Mouse (Mus musculus) midbrain, embryonic 16.5 days (tissue): ENCODE measurements around the gene Reep3. TPM values are rescaled to one million over a fixed set of nuclear protein-coding genes. Genes with fewer than 3 reads are reported as not detected.
A peak's percentile ranks its signal among the peaks of the same experiment; 100 is the strongest.

Source experiments
- ATAC-seq: fragments of 200-750 bp; cut with Nextera tagmentation; 2 replicates; pipeline ENCODE4 v1.8.0; 2017; ENCODE audit warnings: moderate TSS enrichment
- H3K27ac ChIP-seq: fragments of 300-500 bp; sonication (generic); 2 replicates; pipeline ENCODE4 v1.5.1; 2014; ENCODE audit warnings: mild to moderate bottlenecking, low read length, mixed read lengths
- H3K27me3 ChIP-seq: fragments of 300-500 bp; sonication (generic); 2 replicates; pipeline ENCODE4 v1.6.1; 2014; ENCODE audit warnings: low read depth, low read length, mixed read lengths; ENCODE audit not compliant: control insufficient read depth, insufficient read depth
- H3K36me3 ChIP-seq: fragments of 300-500 bp; sonication (generic); 2 replicates; pipeline ENCODE4 v1.6.1; 2014; ENCODE audit warnings: mild to moderate bottlenecking, low read length, moderate library complexity, mixed read lengths; ENCODE audit not compliant: control insufficient read depth, insufficient read depth
- H3K4me1 ChIP-seq: fragments of 300-500 bp; sonication (generic); 2 replicates; pipeline ENCODE4 v1.6.1; 2014; ENCODE audit warnings: mild to moderate bottlenecking, low read length, mixed read lengths; ENCODE audit not compliant: control insufficient read depth, insufficient read depth
- H3K4me2 ChIP-seq: fragments of 300-500 bp; sonication (generic); 2 replicates; pipeline ENCODE4 v1.6.1; 2014; ENCODE audit warnings: mild to moderate bottlenecking, low read length, mixed read lengths
- H3K4me3 ChIP-seq: fragments of 300-500 bp; sonication (generic); 2 replicates; pipeline ENCODE4 v1.5.1; 2014; ENCODE audit warnings: low read depth, mild to moderate bottlenecking, low read length, moderate library complexity, mixed read lengths
- H3K9ac ChIP-seq: fragments of 300-500 bp; sonication (generic); 2 replicates; pipeline ENCODE4 v1.6.1; 2014; ENCODE audit warnings: low read depth, low read length, mixed read lengths
- H3K9me3 ChIP-seq: fragments of 300-500 bp; sonication (generic); replicated peaks from 2 replicates; pipeline ENCODE4 v1.6.1; 2014; ENCODE audit warnings: mild to moderate bottlenecking, low read length, mixed read lengths; ENCODE audit not compliant: control insufficient read depth, poor library complexity, severe bottlenecking
- WGBS: fragments of 180-500 bp; shearing (Covaris S2); extraction: QIAGEN DNeasy Blood & Tissue Kit; methylation state at CpG from one replicate; pipeline ENCODE4 v1.1.7; 2014; 5-methylcytosine and 5-hydroxymethylcytosine counted together
- polyA plus RNA-seq: library from polyadenylated mRNA; unstranded; fragments of >200 nt; fragmentation: Nextera tagmentation; extraction: Ambion mirVana; gene quantifications from 2 replicates; pipeline ENCODE4 v1.2.1, GENCODE M21; 2015

Gene Reep3
- polyA plus RNA-seq, 1 experiment from 2014 or later: 28.2 TPM

- no peaks in the 10 kb centered on the region for H3K9me3 ChIP-seq
- WGBS: under 1% methylated on average over 70 of the region's 73 CpGs
- no peaks in the 10 kb centered on the region for H3K27me3 ChIP-seq
- peaks cover 36% of the 10 kb centered on the region for H3K4me1 ChIP-seq
- peak within 1 kb of the TSS; percentile 96 for H3K4me2 ChIP-seq
- H3K27ac ChIP-seq: peak within 1 kb of the TSS; percentile 99
- H3K36me3 ChIP-seq: no peaks in the 10 kb centered on the region
- peak within 1 kb of the TSS; percentile 92 for H3K4me3 ChIP-seq
- ATAC-seq: peak; percentile 92
- H3K9ac ChIP-seq: peak within 1 kb of the TSS; percentile 98
Observed at GRCm38 (mm10) chr10:67095798-67096620, 736 bp downstream of the Reep3 start, which contains the start of gene Jmjd1c. Jmjd1c (plus strand) TSS chr10:67096125.

GRCm38 (mm10) chr10:67094922-67095321 is 1.8 kb downstream of the Reep3 start:
- H3K9ac ChIP-seq: no peak overlapping the region
- ATAC-seq: no peak
- no peak overlapping the region for H3K4me3 ChIP-seq
- peaks cover 26% of the 10 kb centered on the region for H3K4me1 ChIP-seq
- H3K27me3 ChIP-seq: no peaks in the 10 kb centered on the region
- H3K4me2 ChIP-seq: no peak overlapping the region
- WGBS: 90% methylated on average over 7 of the region's 7 CpGs
- H3K27ac ChIP-seq: no peak overlapping the region
- H3K9me3 ChIP-seq: no peaks in the 10 kb centered on the region
- H3K36me3 ChIP-seq: no peaks in the 10 kb centered on the region

GRCm38 (mm10) chr10:67090611-67091010 is 6.1 kb downstream of the Reep3 start:
- no peak for ATAC-seq
- Histone ChIP-seq H3K4me1 (peaks cover 5% of the 10 kb centered on the region), H3K9me3 (no peaks in the 10 kb centered on the region), H3K27me3 (no peaks in the 10 kb centered on the region), H3K27ac (no peak overlapping the region), H3K4me3 (no peak overlapping the region), H3K36me3 (no peaks in the 10 kb centered on the region), H3K9ac (no peak overlapping the region), H3K4me2 (no peak overlapping the region)
- WGBS: 94% methylated on average over 4 of the region's 4 CpGs

- Histone ChIP-seq H3K9ac (no peak overlapping the region), H3K4me3 (no peak overlapping the region), H3K27ac (no peak overlapping the region), H3K36me3 (no peaks in the 10 kb centered on the region), H3K4me2 (no peak overlapping the region), H3K4me1 (no peaks in the 10 kb centered on the region; the same call in none of the 2 replicates), H3K9me3 (no peaks in the 10 kb centered on the region), H3K27me3 (no peaks in the 10 kb centered on the region)
- 93% methylated on average over 5 of the region's 5 CpGs for WGBS
- no peak for ATAC-seq
Observed at GRCm38 (mm10) chr10:67087447-67088226, 9.1 kb downstream of the Reep3 start.

GRCm38 (mm10) chr10:67085916-67086315 is 10.8 kb downstream of the Reep3 start:
- 90% methylated on average over 7 of the region's 7 CpGs for WGBS
- Histone ChIP-seq H3K4me3 (no peak overlapping the region), H3K4me2 (no peak overlapping the region), H3K4me1 (no peaks in the 10 kb centered on the region; the same call in none of the 2 replicates), H3K9me3 (no peaks in the 10 kb centered on the region), H3K36me3 (no peaks in the 10 kb centered on the region), H3K27me3 (no peaks in the 10 kb centered on the region), H3K9ac (no peak overlapping the region), H3K27ac (no peak overlapping the region)
- no peak for ATAC-seq

- Histone ChIP-seq H3K4me1 (no peaks in the 10 kb centered on the region; the same call in none of the 2 replicates), H3K9ac (no peak overlapping the region), H3K36me3 (no peaks in the 10 kb centered on the region), H3K27me3 (no peaks in the 10 kb centered on the region), H3K9me3 (no peaks in the 10 kb centered on the region), H3K4me3 (no peak overlapping the region), H3K4me2 (no peak overlapping the region), H3K27ac (no peak overlapping the region)
- WGBS: 82% methylated on average over 10 of the region's 10 CpGs
- ATAC-seq: no peak
Observed at GRCm38 (mm10) chr10:67085124-67085523, 11.6 kb downstream of the Reep3 start.

GRCm38 (mm10) chr10:67083446-67084166 is 13.1 kb downstream of the Reep3 start:
- Histone ChIP-seq H3K4me1 (no peaks in the 10 kb centered on the region; the same call in none of the 2 replicates), H3K4me2 (no peak overlapping the region), H3K36me3 (no peaks in the 10 kb centered on the region), H3K4me3 (no peak overlapping the region), H3K9me3 (no peaks in the 10 kb centered on the region), H3K9ac (no peak overlapping the region), H3K27ac (no peak overlapping the region), H3K27me3 (no peaks in the 10 kb centered on the region)
- 71% methylated on average over 10 of the region's 10 CpGs for WGBS
- no peak for ATAC-seq

- ATAC-seq: no peak
- Histone ChIP-seq H3K9me3 (no peaks in the 10 kb centered on the region), H3K4me3 (no peak overlapping the region), H3K9ac (no peak overlapping the region), H3K27me3 (no peaks in the 10 kb centered on the region), H3K27ac (no peak overlapping the region), H3K4me2 (no peak overlapping the region), H3K4me1 (no peaks in the 10 kb centered on the region; the same call in none of the 2 replicates), H3K36me3 (no peaks in the 10 kb centered on the region)
- WGBS: 91% methylated on average over 4 of the region's 4 CpGs
Observed at GRCm38 (mm10) chr10:67082531-67082930, 14.2 kb downstream of the Reep3 start.
